Mouse (Mus musculus): ENCODE results near the gene Trak2. TPM values are rescaled to one million over a fixed set of nuclear protein-coding genes. Genes with fewer than 3 reads are reported as not detected.

Gene Trak2
- polyA plus RNA-seq, 1 experiment from 2014 or later, result 17.1 TPM

GRCm38 (mm10) chr1:58952526-58952925 lies 20.7 kb downstream of the Trak2 start:
- no peak for ATAC-seq
- WGBS, result 71% methylated on average over 5 of the region's 5 CpGs
- no peak overlapping the region for H3K27ac ChIP-seq

GRCm38 (mm10) chr1:58951841-58952240 lies 21.4 kb downstream of the Trak2 start:
- no peak overlapping the region for H3K4me2 ChIP-seq
- no peaks in the 10 kb centered on the region for H3K27me3 ChIP-seq
- H3K4me3 ChIP-seq, result no peak overlapping the region
- no peak overlapping the region for H3K9ac ChIP-seq
- 75% methylated on average over 4 of the region's 4 CpGs for WGBS
- H3K27ac ChIP-seq, result no peak overlapping the region
- 0 out of 2 replicates have a peak, but pooled peaks cover 5% of the 10 kb centered on the region for H3K4me1 ChIP-seq
- ATAC-seq, result no peak
- no peaks in the 10 kb centered on the region for H3K9me3 ChIP-seq (replicated peaks)
- H3K36me3 ChIP-seq (ENCODE audit: poor library complexity, severe bottlenecking), result no peaks in the 10 kb centered on the region

More at GRCm38 (mm10) chr1:58952526-58952925, 20.7 kb downstream of the Trak2 start:
- 0 out of 2 replicates have a peak, but pooled peaks cover 8% of the 10 kb centered on the region for H3K4me1 ChIP-seq
- H3K27me3 ChIP-seq, result no peaks in the 10 kb centered on the region
- no peaks in the 10 kb centered on the region for H3K36me3 ChIP-seq (ENCODE audit: poor library complexity, severe bottlenecking)
- H3K4me3 ChIP-seq, result no peak overlapping the region
- H3K4me2 ChIP-seq, result no peak overlapping the region
- H3K9me3 ChIP-seq (replicated peaks), result no peaks in the 10 kb centered on the region
- H3K9ac ChIP-seq, result no peak overlapping the region

GRCm38 (mm10) chr1:58950899-58951648 lies 22.2 kb downstream of the Trak2 start:
- Histone ChIP-seq H3K9ac (no peak overlapping the region), H3K9me3 (replicated peaks) (no peaks in the 10 kb centered on the region), H3K4me1 (0 out of 2 replicates have a peak, but pooled peaks cover 5% of the 10 kb centered on the region), H3K4me3 (no peak overlapping the region), H3K4me2 (no peak overlapping the region), H3K27me3 (no peaks in the 10 kb centered on the region), H3K36me3 (ENCODE audit: poor library complexity, severe bottlenecking) (peaks cover 2% of the 10 kb centered on the region), H3K27ac (no peak overlapping the region)
- WGBS, result 33% methylated on average over 8 of the region's 8 CpGs
- no peak for ATAC-seq

- peaks cover 16% of the 10 kb centered on the region for H3K36me3 ChIP-seq (ENCODE audit: poor library complexity, severe bottlenecking)
- H3K9me3 ChIP-seq (replicated peaks), result no peaks in the 10 kb centered on the region
- ATAC-seq, result no peak
- H3K4me3 ChIP-seq, result no peak overlapping the region
- H3K4me1 ChIP-seq, result 0 out of 2 replicates have a peak, but pooled peaks cover 3% of the 10 kb centered on the region
- no peak overlapping the region for H3K4me2 ChIP-seq
- H3K9ac ChIP-seq, result no peak overlapping the region
- H3K27ac ChIP-seq, result no peak overlapping the region
- H3K27me3 ChIP-seq, result no peaks in the 10 kb centered on the region
- 88% methylated on average over 6 of the region's 6 CpGs for WGBS
Observed at GRCm38 (mm10) chr1:58949561-58950106, 23.6 kb downstream of the Trak2 start.

GRCm38 (mm10) chr1:58946718-58947117 lies 26.5 kb downstream of the Trak2 start:
- no peak overlapping the region for H3K27ac ChIP-seq
- 95% methylated on average over 9 of the region's 9 CpGs for WGBS

GRCm38 (mm10) chr1:58945960-58946670 lies 27.1 kb downstream of the Trak2 start:
- WGBS, result 94% methylated on average over 7 of the region's 7 CpGs
- Histone ChIP-seq H3K36me3 (ENCODE audit: poor library complexity, severe bottlenecking) (peaks cover 20% of the 10 kb centered on the region), H3K4me1 (no peaks in the 10 kb centered on the region), H3K4me2 (no peak overlapping the region), H3K9me3 (replicated peaks) (no peaks in the 10 kb centered on the region), H3K9ac (no peak overlapping the region), H3K27me3 (no peaks in the 10 kb centered on the region), H3K27ac (no peak overlapping the region), H3K4me3 (no peak overlapping the region)
- ATAC-seq, result no peak

More at GRCm38 (mm10) chr1:58946718-58947117, 26.5 kb downstream of the Trak2 start:
- Histone ChIP-seq H3K36me3 (ENCODE audit: poor library complexity, severe bottlenecking) (peaks cover 20% of the 10 kb centered on the region), H3K4me2 (no peak overlapping the region), H3K4me1 (no peaks in the 10 kb centered on the region), H3K9ac (no peak overlapping the region), H3K9me3 (replicated peaks) (no peaks in the 10 kb centered on the region), H3K27me3 (no peaks in the 10 kb centered on the region), H3K4me3 (no peak overlapping the region)
- no peak for ATAC-seq

GRCm38 (mm10) chr1:58945523-58945922 lies 27.7 kb downstream of the Trak2 start:
- WGBS, result 96% methylated on average over 2 of the region's 2 CpGs
- Histone ChIP-seq H3K36me3 (ENCODE audit: poor library complexity, severe bottlenecking) (peaks cover 22% of the 10 kb centered on the region), H3K9me3 (replicated peaks) (no peaks in the 10 kb centered on the region), H3K27me3 (no peaks in the 10 kb centered on the region), H3K4me2 (no peak overlapping the region), H3K27ac (no peak overlapping the region), H3K4me1 (no peaks in the 10 kb centered on the region), H3K4me3 (no peak overlapping the region), H3K9ac (no peak overlapping the region)
- no peak for ATAC-seq

- Histone ChIP-seq H3K9ac (no peak overlapping the region), H3K27me3 (no peaks in the 10 kb centered on the region), H3K36me3 (ENCODE audit: poor library complexity, severe bottlenecking) (peaks cover 11% of the 10 kb centered on the region; the same call in 1 of the 2 replicates), H3K4me3 (no peak overlapping the region), H3K4me1 (no peaks in the 10 kb centered on the region), H3K9me3 (replicated peaks) (0 out of 2 replicates have a peak, but pooled peaks cover 3% of the 10 kb centered on the region), H3K27ac (no peak overlapping the region), H3K4me2 (no peak overlapping the region)
- no peak for ATAC-seq
- 93% methylated on average over 9 of the region's 9 CpGs for WGBS
Observed at GRCm38 (mm10) chr1:58937606-58938099, 35.6 kb downstream of the Trak2 start.

GRCm38 (mm10) chr1:58936746-58937605 lies 36.3 kb downstream of the Trak2 start:
- H3K9ac ChIP-seq, result no peak overlapping the region
- H3K4me2 ChIP-seq, result no peak overlapping the region
- WGBS, result 94% methylated on average over 10 of the region's 10 CpGs
- H3K27me3 ChIP-seq, result no peaks in the 10 kb centered on the region
- ATAC-seq, result no peak
- peaks cover 11% of the 10 kb centered on the region; the same call in 1 of the 2 replicates for H3K36me3 ChIP-seq (ENCODE audit: poor library complexity, severe bottlenecking)
- no peak overlapping the region for H3K4me3 ChIP-seq
- H3K9me3 ChIP-seq (replicated peaks), result 0 out of 2 replicates have a peak, but pooled peaks cover 3% of the 10 kb centered on the region
- H3K4me1 ChIP-seq, result no peaks in the 10 kb centered on the region
- H3K27ac ChIP-seq, result no peak overlapping the region

GRCm38 (mm10) chr1:58926664-58927063 lies 46.6 kb downstream of the Trak2 start:
- H3K36me3 ChIP-seq (ENCODE audit: poor library complexity, severe bottlenecking), result peaks cover 18% of the 10 kb centered on the region
- 97% methylated on average over 5 of the region's 5 CpGs for WGBS
- H3K9ac ChIP-seq, result no peak overlapping the region
- no peaks in the 10 kb centered on the region for H3K27me3 ChIP-seq
- H3K4me3 ChIP-seq, result no peak overlapping the region
- no peak for ATAC-seq
- H3K4me1 ChIP-seq, result no peaks in the 10 kb centered on the region
- H3K4me2 ChIP-seq, result no peak overlapping the region
- no peaks in the 10 kb centered on the region for H3K9me3 ChIP-seq (replicated peaks)
- H3K27ac ChIP-seq, result no peak overlapping the region

GRCm38 (mm10) chr1:58917566-58917965 lies 55.7 kb downstream of the Trak2 start:
- Histone ChIP-seq H3K9ac (no peak overlapping the region), H3K27me3 (no peaks in the 10 kb centered on the region), H3K9me3 (replicated peaks) (no peaks in the 10 kb centered on the region), H3K27ac (no peak overlapping the region), H3K4me3 (no peak overlapping the region), H3K4me1 (no peaks in the 10 kb centered on the region), H3K4me2 (no peak overlapping the region), H3K36me3 (ENCODE audit: poor library complexity, severe bottlenecking) (peaks cover 70% of the 10 kb centered on the region)
- WGBS, result 88% methylated on average over 6 of the region's 6 CpGs
- ATAC-seq, result no peak

Measured in forebrain, embryonic 13.5 days (tissue).